8 mouse cellular contexts compared by ENCODE assay signal in the genomic region with DNA sequence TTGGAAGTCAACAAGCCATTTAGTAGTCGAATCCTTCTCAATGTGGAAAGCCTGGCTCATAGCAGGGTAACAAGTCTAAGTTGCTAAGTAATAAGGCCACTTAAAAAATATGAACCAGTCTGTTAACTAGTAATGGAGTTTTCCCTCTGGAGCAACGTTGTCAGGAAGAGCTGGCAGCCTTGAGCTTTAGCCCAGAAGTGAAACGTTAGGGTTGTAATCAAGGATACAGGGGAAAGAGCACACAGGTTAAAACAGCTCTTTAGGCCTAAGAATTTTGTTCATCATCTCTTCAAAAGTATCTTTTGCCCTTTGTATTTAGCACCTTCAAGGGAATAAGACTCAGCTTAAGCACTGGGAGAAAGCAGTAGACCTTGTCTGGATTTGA. TPM values are rescaled to one million over a fixed set of nuclear protein-coding genes. Genes with fewer than 3 reads are reported as not detected.
DNase-seq lines count a peak whose midpoint lies in the region; ATAC-seq lines count a peak whose summit lies in the region.

No protein-coding gene starts in this region.

- peak overlapping the region; percentile 67 for H3K9ac ChIP-seq in intestine, embryonic 16.5 days (ENCODE audit: low read depth, low read length)
- peak overlapping the region; percentile 55 for H3K9ac ChIP-seq in stomach, embryonic 14.5 days (replicated peaks; ENCODE audit: low read depth, low read length)

- H3K9me3 ChIP-seq in megakaryocyte, embryonic 14.5 days, result no peaks in the 10 kb centered on the region
- H3K9me3 ChIP-seq in intestine, embryonic 16.5 days (ENCODE audit: control insufficient read depth, low read length), result no peaks in the 10 kb centered on the region
- no peaks in the 10 kb centered on the region for H3K9me3 ChIP-seq in stomach, embryonic 14.5 days (ENCODE audit: control insufficient read depth, low read depth, low read length)

- peak overlapping the region; percentile 92 for H3K27ac ChIP-seq in intestine, embryonic 16.5 days (ENCODE audit: low read length)
- peak overlapping the region; percentile 88 for H3K27ac ChIP-seq in stomach, embryonic 14.5 days (ENCODE audit: low read length)

- H3K4me3 ChIP-seq in megakaryocyte, embryonic 14.5 days (replicated peaks), result peak overlapping the region; percentile 87
- peak overlapping the region; percentile 51 for H3K4me3 ChIP-seq in intestine, embryonic 16.5 days (ENCODE audit: low read length)
- H3K4me3 ChIP-seq in stomach, embryonic 14.5 days (ENCODE audit: low read depth, low read length), result peak overlapping the region; percentile 39

- H3K4me2 ChIP-seq in intestine, embryonic 16.5 days (ENCODE audit: low read depth, low read length), result peak overlapping the region; percentile 65
- H3K4me2 ChIP-seq in stomach, embryonic 14.5 days (replicated peaks; ENCODE audit: low read depth, low read length), result peak overlapping the region; percentile 56

- no peaks in the 10 kb centered on the region for H3K36me3 ChIP-seq in megakaryocyte, embryonic 14.5 days (replicated peaks; ENCODE audit: low read length)
- no peaks in the 10 kb centered on the region for H3K36me3 ChIP-seq in intestine, embryonic 16.5 days (ENCODE audit: control insufficient read depth, insufficient read depth, low read length)
- H3K36me3 ChIP-seq in stomach, embryonic 14.5 days (ENCODE audit: control insufficient read depth, insufficient read depth, low read length), result no peaks in the 10 kb centered on the region

- ATAC-seq in megakaryocyte, adult 5-6 weeks (ENCODE audit: poor library complexity, severe bottlenecking), result no peak
- no peak for ATAC-seq in intestine, embryonic 16.5 days
- ATAC-seq in stomach, embryonic 14.5 days (ENCODE audit: insufficient number of reproducible peaks, insufficient read depth, low FRiP score, low read depth), result no peak

- peaks cover 63% of the 10 kb centered on the region for H3K4me1 ChIP-seq in megakaryocyte, embryonic 14.5 days
- H3K4me1 ChIP-seq in intestine, embryonic 16.5 days (ENCODE audit: control insufficient read depth, insufficient read depth, low read length), result peaks cover 8% of the 10 kb centered on the region; the same call in 1 of the 2 replicates
- peaks cover 8% of the 10 kb centered on the region; the same call in 1 of the 2 replicates for H3K4me1 ChIP-seq in stomach, embryonic 14.5 days (ENCODE audit: control insufficient read depth, insufficient read depth, low read length)

- H3K27me3 ChIP-seq in megakaryocyte, embryonic 14.5 days (replicated peaks), result no peaks in the 10 kb centered on the region
- no peaks in the 10 kb centered on the region for H3K27me3 ChIP-seq in intestine, embryonic 16.5 days (replicated peaks; ENCODE audit: control insufficient read depth, insufficient read depth, low read length)
- no peaks in the 10 kb centered on the region for H3K27me3 ChIP-seq in stomach, embryonic 14.5 days (ENCODE audit: control insufficient read depth, insufficient read depth, low read length)

- peak; percentile 76 for DNase-seq in embryo, embryonic 9.5 days (ENCODE audit: extremely low spot score)
- DNase-seq in layer of hippocampus, postnatal 25 days (ENCODE audit: extremely low spot score in 1 of 2, low spot score in 1 of 2), result no peak
- no peak for DNase-seq in ovary, postnatal 14 days (ENCODE audit: low spot score)
- no peak for DNase-seq in kidney, adult 9 months

- WGBS in intestine, embryonic 16.5 days, result 3% methylated on average over 3 of the region's 3 CpGs
- 5% methylated on average over 3 of the region's 3 CpGs for WGBS in stomach, embryonic 14.5 days

RNA-seq across cellular contexts. Expression of a gene that starts 0.7 kb away (rescaled TPM):
- polyA plus RNA-seq in megakaryocyte, embryonic 14.5 days (2012; ENCODE audit: insufficient read depth, low replicate concordance), result 8.9 and 30.2 TPM in 2 replicates
- 110 and 116 TPM in 2 replicates for total RNA-seq in megakaryocyte, adult 5-6 weeks (2015)
- total RNA-seq in megakaryocyte, adult 5-6 weeks (2017), result 2,488 and 3,291 TPM in 2 replicates
- 0.68 and 0.98 TPM in 2 replicates for polyA plus RNA-seq in intestine, embryonic 16.5 days (2015; fragmentation: Nextera tagmentation; extraction: Ambion mirVana)
- 1.8 and 2.4 TPM in 2 replicates for polyA plus RNA-seq in stomach, embryonic 14.5 days (2014; fragmentation: Nextera tagmentation; extraction: Ambion mirVana)
- total RNA-seq in layer of hippocampus, postnatal 25 days (2021), result 100 to 1,000 TPM; 127 to 164 TPM

RNA-seq across cellular contexts. Expression of a gene that starts 2.3 kb away (rescaled TPM):
- polyA plus RNA-seq in megakaryocyte, embryonic 14.5 days (2012; ENCODE audit: insufficient read depth, low replicate concordance), result 0.36 and 2.1 TPM in 2 replicates
- 16.7 and 17.0 TPM in 2 replicates for total RNA-seq in megakaryocyte, adult 5-6 weeks (2015)
- 182 and 184 TPM in 2 replicates for total RNA-seq in megakaryocyte, adult 5-6 weeks (2017)
- polyA plus RNA-seq in intestine, embryonic 16.5 days (2015; fragmentation: Nextera tagmentation; extraction: Ambion mirVana), result 0.28 and 0.42 TPM in 2 replicates
- polyA plus RNA-seq in stomach, embryonic 14.5 days (2014; fragmentation: Nextera tagmentation; extraction: Ambion mirVana), result 1.0 and 1.1 TPM in 2 replicates
- 1 to 10 TPM; 4.7 to 4.8 TPM for total RNA-seq in layer of hippocampus, postnatal 25 days (2021)

RNA-seq across cellular contexts. Expression of a gene that starts 6.9 kb away (rescaled TPM):
- 7.0 TPM in 1 of 2 replicates, not detected in the other for polyA plus RNA-seq in megakaryocyte, embryonic 14.5 days (2012; ENCODE audit: insufficient read depth, low replicate concordance)
- total RNA-seq in megakaryocyte, adult 5-6 weeks (2015), result 43.8 and 48.7 TPM in 2 replicates
- 145 and 146 TPM in 2 replicates for total RNA-seq in megakaryocyte, adult 5-6 weeks (2017)
- polyA plus RNA-seq in intestine, embryonic 16.5 days (2015; fragmentation: Nextera tagmentation; extraction: Ambion mirVana), result 0.44 and 0.60 TPM in 2 replicates
- 0.94 and 1.3 TPM in 2 replicates for polyA plus RNA-seq in stomach, embryonic 14.5 days (2014; fragmentation: Nextera tagmentation; extraction: Ambion mirVana)
- 10 to 100 TPM; 15.7 to 16.5 TPM for total RNA-seq in layer of hippocampus, postnatal 25 days (2021)

RNA-seq across cellular contexts. Expression of a gene that starts 7.6 kb away (rescaled TPM):
- polyA plus RNA-seq in megakaryocyte, embryonic 14.5 days (2012; ENCODE audit: insufficient read depth, low replicate concordance), result 1.4 and 2.0 TPM in 2 replicates
- 32.3 and 36.5 TPM in 2 replicates for total RNA-seq in megakaryocyte, adult 5-6 weeks (2015)
- 143 and 176 TPM in 2 replicates for total RNA-seq in megakaryocyte, adult 5-6 weeks (2017)
- polyA plus RNA-seq in intestine, embryonic 16.5 days (2015; fragmentation: Nextera tagmentation; extraction: Ambion mirVana), result 0.65 and 0.94 TPM in 2 replicates
- 1.1 and 1.2 TPM in 2 replicates for polyA plus RNA-seq in stomach, embryonic 14.5 days (2014; fragmentation: Nextera tagmentation; extraction: Ambion mirVana)
- 1 to 10 TPM in 1 of 2 experiments, under 1 TPM in 1; 0.94 to 1.1 TPM for total RNA-seq in layer of hippocampus, postnatal 25 days (2021)

RNA-seq across cellular contexts. Expression of a gene that starts 11.4 kb away (rescaled TPM):
- 17.9 and 26.5 TPM in 2 replicates for polyA plus RNA-seq in megakaryocyte, embryonic 14.5 days (2012; ENCODE audit: insufficient read depth, low replicate concordance)
- 101 and 161 TPM in 2 replicates for total RNA-seq in megakaryocyte, adult 5-6 weeks (2015)
- total RNA-seq in megakaryocyte, adult 5-6 weeks (2017), result 295 and 358 TPM in 2 replicates
- 2.7 and 4.1 TPM in 2 replicates for polyA plus RNA-seq in intestine, embryonic 16.5 days (2015; fragmentation: Nextera tagmentation; extraction: Ambion mirVana)
- polyA plus RNA-seq in stomach, embryonic 14.5 days (2014; fragmentation: Nextera tagmentation; extraction: Ambion mirVana), result 10.2 and 10.3 TPM in 2 replicates
- 10 to 100 TPM; 47.8 to 50.0 TPM for total RNA-seq in layer of hippocampus, postnatal 25 days (2021)
